Mouse (Mus musculus) cerebellum, adult 2 months (tissue): Measurements from ENCODE around the gene Thbd.
A peak's percentile ranks its signal among the peaks of the same experiment; 100 is the strongest.

Experiments used
- CTCF ChIP-seq: fragments of 200-500 bp; IDR thresholded peaks from 2 replicates; pipeline ENCODE4 v1.5.1; 2011; ENCODE audit warnings: low read depth, mild to moderate bottlenecking, control low read depth, low read length, moderate library complexity, borderline replicate concordance; ENCODE audit not compliant: insufficient read depth
- POLR2A ChIP-seq: fragments of 200-500 bp; IDR thresholded peaks from 2 replicates; pipeline ENCODE4 v1.6.1; 2011; ENCODE audit warnings: low read length, control low read depth, borderline replicate concordance; ENCODE audit not compliant: insufficient read depth

DNA sequence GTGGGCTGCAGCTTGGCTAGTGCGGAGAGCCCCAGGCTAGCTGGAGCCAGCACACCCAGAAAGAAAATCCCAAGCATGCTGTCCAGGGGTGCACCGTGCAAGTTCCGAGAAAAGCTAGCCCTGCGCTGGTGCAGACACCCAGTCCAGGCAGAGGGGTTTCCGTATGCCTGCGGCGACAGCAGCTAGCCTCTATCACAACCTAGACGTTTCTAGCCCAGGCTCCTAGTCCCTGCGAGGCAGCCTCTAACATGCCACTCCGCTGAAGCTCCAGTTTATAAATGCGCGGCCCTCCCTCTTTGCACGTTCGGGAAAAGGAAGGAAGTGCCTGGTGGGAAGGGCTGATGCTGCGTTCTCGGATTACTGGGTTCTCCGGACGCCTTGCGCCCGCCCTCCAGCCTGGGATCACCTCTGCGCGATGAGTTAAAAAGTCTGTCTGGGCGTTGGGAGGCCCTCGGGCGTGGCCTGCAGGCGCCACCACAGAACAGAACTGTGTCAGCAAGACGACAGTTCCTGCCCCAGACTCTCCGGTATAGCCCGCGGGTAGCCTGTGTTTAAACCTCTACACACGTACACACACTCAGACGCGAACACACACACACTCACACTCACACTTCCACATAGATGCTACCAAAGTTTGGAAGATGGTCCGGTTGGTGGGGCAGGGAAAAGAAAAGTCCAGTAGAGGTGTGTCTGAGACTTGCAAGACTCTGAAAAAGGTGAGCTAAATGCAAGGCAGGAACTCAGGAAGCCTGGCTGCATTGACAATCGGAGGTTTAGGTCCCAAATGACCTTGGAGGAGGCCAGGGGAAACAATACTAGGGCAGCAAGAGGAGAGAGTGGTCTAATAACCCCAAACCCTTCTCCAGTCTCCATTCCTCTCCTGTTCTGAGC, at the start of gene Thbd:
- TF ChIP-seq POLR2A (0 out of 2 replicates have a peak, but pooled peaks have one; percentile 11), CTCF (no peak)
